Mouse (Mus musculus) right cerebral cortex, adult 18-20 months (tissue): ENCODE data around the gene Acad9.
"Not testable (repeated sequence)": the region's sequence is repeated elsewhere in the genome, so short reads cannot be mapped to it uniquely, and the experiment has no call there.

Source experiments
- DNase-seq: peaks from one replicate; pipeline ENCODE4 v3.0.0; 2022; ENCODE audit warnings: mixed read lengths

Gene Acad9

DNA sequence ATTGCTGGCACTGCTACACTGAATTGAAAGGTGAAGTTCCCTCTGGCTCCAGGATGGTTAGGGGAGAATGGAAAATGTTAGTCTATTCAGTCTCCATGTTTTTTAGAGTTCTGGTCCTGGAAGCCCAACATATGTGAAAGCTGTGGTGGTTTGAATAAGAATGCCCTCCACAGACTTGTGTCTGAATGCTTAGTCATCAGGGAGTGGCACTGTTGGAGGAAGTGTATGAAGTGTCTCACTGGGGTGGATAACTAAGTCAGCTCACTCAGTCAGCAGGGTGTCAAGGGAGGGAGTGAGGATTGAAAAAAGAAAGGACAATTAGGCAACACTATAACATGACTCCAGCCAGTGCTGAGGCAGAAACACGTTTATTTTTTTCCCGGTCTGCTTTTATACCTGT, 29.6 kb downstream of the Acad9 start:
- DNase-seq: no peak

DNA sequence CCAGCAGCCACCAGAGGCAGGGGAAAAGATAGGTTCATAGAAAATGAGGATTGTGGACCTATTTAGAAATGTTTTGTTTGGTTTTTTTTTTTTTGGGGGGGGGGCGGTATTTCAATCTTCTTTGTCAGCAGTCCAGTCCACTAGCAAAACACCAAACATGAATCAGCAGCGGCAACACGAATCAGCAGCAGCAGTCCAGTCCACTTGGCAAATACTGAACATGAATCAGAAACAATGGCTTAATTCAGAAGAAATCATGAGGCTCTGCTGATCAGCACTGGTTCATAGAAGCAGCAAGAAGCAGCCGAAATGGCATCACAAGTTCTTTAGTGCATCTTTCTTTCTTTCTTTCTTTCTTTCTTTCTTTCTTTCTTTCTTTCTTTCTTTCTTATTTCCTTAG, 50.3 kb downstream of the Acad9 start:
- no peak for DNase-seq

DNA sequence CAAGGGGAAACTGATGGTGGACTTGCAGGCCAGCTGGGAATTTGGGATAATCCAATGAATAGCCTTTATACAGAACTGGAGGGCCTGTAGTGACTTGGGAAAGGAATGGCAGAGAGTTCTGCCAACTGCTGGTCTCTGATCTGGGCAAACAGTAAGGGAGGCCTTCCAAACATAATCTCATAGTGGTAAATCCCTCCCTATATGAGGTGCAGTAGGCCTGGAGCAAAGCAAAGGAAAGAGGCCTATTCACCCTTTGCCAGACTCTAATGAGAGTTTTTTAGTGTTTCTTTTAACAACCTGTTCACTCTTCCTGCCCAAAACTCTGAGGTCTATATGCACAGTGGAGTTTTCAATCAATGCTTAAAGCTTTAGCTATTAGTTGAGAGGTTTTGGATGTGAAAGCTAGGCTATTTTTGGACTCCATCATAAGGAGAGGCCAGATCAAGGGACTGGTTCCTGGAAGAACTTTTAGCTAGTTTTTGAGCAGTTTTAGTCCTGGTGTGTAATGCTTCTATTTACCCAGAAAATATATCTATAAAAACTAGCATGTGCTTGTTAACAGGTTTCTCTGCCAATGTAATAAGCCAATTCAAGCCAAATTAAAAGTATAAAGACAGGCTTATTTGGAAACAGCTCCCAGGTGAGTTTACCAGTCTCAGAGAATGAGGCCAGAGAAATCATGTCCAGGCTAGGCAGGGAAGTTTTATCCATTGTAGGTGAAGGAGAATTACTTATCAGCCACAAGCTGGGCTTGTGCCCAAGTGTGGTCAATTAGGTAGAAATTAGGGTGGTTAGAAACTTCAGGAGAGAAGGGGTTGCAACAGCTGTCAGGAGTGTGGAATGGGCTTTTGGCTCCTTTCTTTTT, 54.1 kb downstream of the Acad9 start:
- DNase-seq: no peak

DNA sequence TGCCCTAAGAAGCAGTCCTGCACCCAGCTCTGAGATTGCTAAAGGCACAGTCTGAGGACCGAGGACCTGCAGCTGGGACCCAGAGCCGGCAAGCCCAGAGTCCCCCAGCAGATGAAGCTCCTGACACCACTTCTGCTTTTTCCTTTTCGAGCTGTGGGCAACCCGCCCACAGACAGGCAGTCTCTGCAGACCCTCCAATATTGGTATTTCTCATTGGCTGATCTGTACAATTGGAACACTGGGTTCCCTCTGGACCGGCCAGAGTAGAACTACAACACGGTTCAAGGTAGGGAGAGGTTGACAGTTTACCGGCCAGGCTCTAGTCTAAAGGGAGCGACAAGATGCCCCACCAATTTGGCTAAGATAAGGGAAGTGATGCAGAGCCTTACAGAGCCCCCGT, 60.4 kb downstream of the Acad9 start:
- not testable (repeated sequence) for DNase-seq

DNA sequence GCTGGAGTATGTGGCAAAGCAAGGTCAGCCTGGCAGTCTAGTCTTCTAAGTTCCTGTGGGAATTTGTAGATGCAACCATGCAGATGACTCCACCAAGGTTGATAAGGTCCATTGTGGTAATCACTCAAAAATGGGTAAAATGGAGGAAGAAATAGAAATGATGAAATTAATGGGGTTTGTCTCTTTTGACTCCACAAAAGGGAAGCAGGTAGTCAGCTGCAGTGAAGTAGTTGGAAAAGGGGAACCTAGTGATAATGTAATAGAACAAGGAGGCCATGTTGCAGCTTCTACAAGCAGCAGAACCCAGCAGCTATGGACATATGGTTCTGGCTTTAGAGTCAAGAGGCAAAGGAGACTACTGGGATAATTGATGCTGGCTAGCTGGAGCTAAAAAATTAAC, 70.4 kb downstream of the Acad9 start:
- no peak for DNase-seq

DNA sequence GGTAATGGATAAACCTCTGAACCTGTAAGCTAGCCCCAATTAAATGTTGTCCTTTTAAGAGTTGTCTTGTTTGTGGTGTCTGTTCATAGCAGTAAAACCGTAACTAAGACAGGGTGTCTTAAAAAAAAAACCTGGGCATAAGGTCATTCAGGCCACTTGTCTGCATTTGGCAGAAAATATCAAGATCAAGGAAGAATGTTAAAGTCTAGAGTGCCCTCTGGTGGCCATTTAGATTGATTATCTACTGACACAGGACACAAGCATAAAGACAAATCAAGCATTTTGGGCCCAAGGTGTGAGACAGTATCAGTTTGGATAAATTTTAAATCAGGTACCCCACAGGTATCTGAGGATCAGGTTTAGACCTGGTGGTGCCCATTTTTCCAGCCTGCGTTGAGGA, 71.8 kb downstream of the Acad9 start:
- DNase-seq: no peak

DNA sequence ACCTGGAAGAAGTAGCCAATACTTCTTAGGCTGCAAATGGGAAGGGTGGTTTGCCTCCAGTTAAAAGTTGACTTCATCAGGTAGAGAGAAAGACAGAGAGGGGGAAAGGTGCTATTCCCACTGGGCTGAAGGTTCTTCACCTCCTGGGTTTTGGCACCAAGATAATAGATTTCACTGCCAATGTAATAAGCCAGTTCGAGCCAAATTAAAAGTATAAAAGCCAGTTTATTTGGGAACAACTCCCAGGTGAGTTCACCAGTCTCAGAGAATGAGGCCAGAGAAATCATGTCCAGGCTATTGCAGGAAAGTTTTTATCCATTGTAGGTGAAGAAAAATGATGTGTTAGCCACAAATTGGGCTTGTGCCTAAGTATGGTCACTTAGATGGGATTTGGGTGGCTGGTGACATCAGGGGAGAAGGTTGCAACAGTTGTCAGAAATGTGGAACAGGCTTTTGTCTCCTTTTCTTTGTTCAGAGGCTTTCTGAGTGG, 72.4 kb downstream of the Acad9 start:
- DNase-seq: no peak

DNA sequence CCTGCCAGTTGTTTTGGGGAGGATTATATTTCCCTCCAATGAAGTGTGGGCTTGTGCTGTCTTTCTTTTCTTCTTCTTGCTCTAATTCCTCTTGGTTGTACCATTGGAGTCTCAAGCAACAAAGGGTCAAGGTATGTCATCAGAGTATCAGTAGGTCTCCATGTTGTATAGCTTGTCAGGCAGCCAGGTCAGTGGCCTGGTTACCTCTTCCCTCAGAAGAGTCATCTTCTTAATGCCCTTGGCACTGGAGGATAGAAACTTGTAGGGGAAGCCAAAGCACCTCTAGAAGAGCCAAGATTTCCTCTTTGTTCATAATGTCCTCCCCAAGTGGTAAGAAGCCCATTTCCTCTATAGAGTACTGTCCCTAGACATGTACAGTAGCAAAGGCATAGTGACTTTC, 73.2 kb downstream of the Acad9 start:
- DNase-seq: no peak
